Mouse (Mus musculus) myocyte (in vitro differentiated cells): Measurements from ENCODE around the gene Cd52. TPM values are rescaled to one million over a fixed set of nuclear protein-coding genes. Genes with fewer than 3 reads are reported as not detected.

Source experiments
- H3K27me3 ChIP-seq: one replicate; pipeline ENCODE4 v1.6.1; 2011; ENCODE audit not compliant: control insufficient read depth, insufficient read depth, insufficient read length
- H3K36me3 ChIP-seq: one replicate; pipeline ENCODE4 v1.6.1; 2011; ENCODE audit not compliant: control insufficient read depth, insufficient read depth
- H3K4me2 ChIP-seq: one replicate; pipeline ENCODE4 v1.6.1; 2011; ENCODE audit warnings: low read depth, control low read depth
- H3K4me3 ChIP-seq: one replicate; pipeline ENCODE4 v1.5.1; 2011; ENCODE audit warnings: mild to moderate bottlenecking, control low read depth, moderate library complexity
- H3K79me2 ChIP-seq: one replicate; pipeline ENCODE4 v1.6.1; 2011; ENCODE audit not compliant: control insufficient read depth, insufficient read depth
- H3ac ChIP-seq: one replicate; pipeline ENCODE4 v1.6.1; 2011; ENCODE audit not compliant: control insufficient read depth, insufficient read length
- CEBPB ChIP-seq: IDR thresholded peaks from 2 replicates; pipeline ENCODE4 v1.6.1; 2011; ENCODE audit warnings: mild to moderate bottlenecking, moderate library complexity; ENCODE audit not compliant: poor library complexity, insufficient read depth, severe bottlenecking
- E2F4 ChIP-seq: IDR thresholded peaks from one replicate; pipeline ENCODE4 v1.6.1; 2011; ENCODE audit warnings: mild to moderate bottlenecking, control low read depth, moderate library complexity; ENCODE audit not compliant: insufficient read depth
- MAX ChIP-seq: IDR thresholded peaks from one replicate; pipeline ENCODE4 v1.6.1; 2011; ENCODE audit warnings: low read depth, mild to moderate bottlenecking, control low read depth
- MYOD1 ChIP-seq, 3 experiments: IDR thresholded peaks; one replicate each; pipeline ENCODE4 v1.6.1; 2011; ENCODE audit warnings: control low read depth in 2 of 3, low read depth in 2 of 3, mild to moderate bottlenecking in 2 of 3, moderate library complexity in 1 of 3; ENCODE audit not compliant: insufficient read length in 2 of 3, control insufficient read depth in 1 of 3
- MYOG ChIP-seq, 3 experiments: IDR thresholded peaks; one replicate each; pipeline ENCODE4 v1.6.1; 2011; ENCODE audit warnings: control low read depth in 2 of 3, low read depth in 2 of 3, mild to moderate bottlenecking in 2 of 3; ENCODE audit not compliant: insufficient read length in 2 of 3, control insufficient read depth in 1 of 3, insufficient read depth in 1 of 3
- POLR2AphosphoS2 ChIP-seq: IDR thresholded peaks from one replicate; pipeline ENCODE4 v1.6.1; 2011; ENCODE audit warnings: low read depth, control low read depth; ENCODE audit not compliant: insufficient read length
- REST ChIP-seq: IDR thresholded peaks from one replicate; pipeline ENCODE4 v1.6.1; 2011; ENCODE audit warnings: mild to moderate bottlenecking, control low read depth, moderate library complexity; ENCODE audit not compliant: insufficient read depth, insufficient read length
- TCF12 ChIP-seq: IDR thresholded peaks from one replicate; pipeline ENCODE4 v1.6.1; 2011; ENCODE audit warnings: mild to moderate bottlenecking, control low read depth; ENCODE audit not compliant: poor library complexity, insufficient read depth, severe bottlenecking
- TCF3 ChIP-seq: IDR thresholded peaks from one replicate; pipeline ENCODE4 v1.6.1; 2011; ENCODE audit warnings: low read depth, control low read depth; ENCODE audit not compliant: insufficient read length
- USF1 ChIP-seq: IDR thresholded peaks from one replicate; pipeline ENCODE4 v1.6.1; 2011; ENCODE audit warnings: low read depth, mild to moderate bottlenecking, control low read depth, moderate library complexity
- polyA plus RNA-seq: library from polyadenylated mRNA; unstranded; fragments of >200 nt; fragmentation: generic; extraction: Trizol; gene quantifications from one replicate; pipeline ENCODE4 v1.2.1, GENCODE M21; 2012; ENCODE audit warnings: missing spikeins

Gene Cd52
- polyA plus RNA-seq, 1 experiment, result not detected

- Histone ChIP-seq H3K4me3 (no peak overlapping the region), H3K79me2 (no peaks in the 10 kb centered on the region), H3K4me2 (peak overlapping the region; percentile 64), H3ac (no peak overlapping the region), H3K27me3 (peaks cover 9% of the 10 kb centered on the region), H3K36me3 (no peaks in the 10 kb centered on the region)
- TF ChIP-seq TCF12, result peak; percentile 35
- TF ChIP-seq CEBPB, result no peak
- TF ChIP-seq MYOD1 (IDR thresholded peaks at IDR 0.05; ENCODE audit: control insufficient read depth in 1 of 3, insufficient read length in 2 of 3, low read depth in 2 of 3), result peak in 2 of 3 experiments; percentile 64 to 72
- peak; percentile 31 for TF ChIP-seq TCF3
- TF ChIP-seq MYOG (IDR thresholded peaks at IDR 0.05; ENCODE audit: control insufficient read depth in 1 of 3, insufficient read depth in 1 of 3, insufficient read length in 2 of 3, low read depth in 2 of 3), result peak; percentile 13 to 90 (median 42)
Measured at GRCm38 (mm10) chr4:134041317-134042123, 53.4 kb downstream of the Cd52 start.

GRCm38 (mm10) chr4:134035953-134036352 is 58.9 kb downstream of the Cd52 start:
- no peak overlapping the region for H3K4me3 ChIP-seq
- no peaks in the 10 kb centered on the region for H3K36me3 ChIP-seq
- peaks cover 13% of the 10 kb centered on the region for H3K27me3 ChIP-seq
- no peak overlapping the region for H3ac ChIP-seq
- no peak overlapping the region for H3K4me2 ChIP-seq
- H3K79me2 ChIP-seq, result no peaks in the 10 kb centered on the region
- no peak for TF ChIP-seq MYOG (IDR thresholded peaks at IDR 0.05; ENCODE audit: control insufficient read depth in 1 of 3, insufficient read depth in 1 of 3, insufficient read length in 2 of 3, low read depth in 2 of 3)
- TF ChIP-seq TCF3, result no peak
- no peak for TF ChIP-seq POLR2AphosphoS2
- TF ChIP-seq E2F4, result no peak
- no peak for TF ChIP-seq MAX
- TF ChIP-seq CEBPB, result no peak
- no peak for TF ChIP-seq USF1
- no peak for TF ChIP-seq REST

Other genes with a start within 250 kb of the Cd52 start
- gene Rps6ka1, start 207.3 kb downstream of the Cd52 start, polyA plus RNA-seq, result 1.7 TPM
- 108 TPM for gene Hmgn2, start 126.4 kb downstream of the Cd52 start, polyA plus RNA-seq
- gene Dhdds, start 94.2 kb downstream of the Cd52 start, polyA plus RNA-seq, result 30.5 TPM
- 0.16 TPM for gene Lin28a, start 76.2 kb downstream of the Cd52 start, polyA plus RNA-seq
- not detected for gene Zfp683, start 41.2 kb downstream of the Cd52 start, polyA plus RNA-seq
- gene Crybg2, start 34.3 kb downstream of the Cd52 start, polyA plus RNA-seq, result 0.58 TPM
- 1.5 TPM for gene Ubxn11, start 7.5 kb upstream of the Cd52 start, polyA plus RNA-seq
- 262 TPM for gene Sh3bgrl3, start 33.7 kb upstream of the Cd52 start, polyA plus RNA-seq
- gene Cep85, start 92.0 kb upstream of the Cd52 start, polyA plus RNA-seq, result 21.4 TPM
- not detected for gene Gm7534, start 107.9 kb upstream of the Cd52 start, polyA plus RNA-seq
- not detected for gene Catsper4, start 132.3 kb upstream of the Cd52 start, polyA plus RNA-seq
- 0.29 TPM for gene Cnksr1, start 143.3 kb upstream of the Cd52 start, polyA plus RNA-seq
- gene E130218I03Rik, start 148.6 kb upstream of the Cd52 start, polyA plus RNA-seq, result 0.43 TPM
- gene Zfp593, start 150.5 kb upstream of the Cd52 start, polyA plus RNA-seq, result 15.7 TPM
- gene Gm30191, start 151.9 kb upstream of the Cd52 start, polyA plus RNA-seq, result not detected
- gene Grrp1, start 159.0 kb upstream of the Cd52 start, polyA plus RNA-seq, result 0.17 TPM
- 1.6 TPM for gene Pdik1l, start 192.8 kb upstream of the Cd52 start, polyA plus RNA-seq
- 29.1 TPM for gene Trim63, start 220.0 kb upstream of the Cd52 start, polyA plus RNA-seq
- 0.35 TPM for gene Slc30a2, start 248.1 kb upstream of the Cd52 start, polyA plus RNA-seq